Mouse (Mus musculus) heart, embryonic 13.5 days (tissue): ENCODE measurements around the gene Dnah7b. TPM values are rescaled to one million over a fixed set of nuclear protein-coding genes. Genes with fewer than 3 reads are reported as not detected.
"Not testable (repeated sequence)": the region's sequence is repeated elsewhere in the genome, so short reads cannot be mapped to it uniquely, and the experiment has no call there.

Experiments used
- ATAC-seq: fragments of 200-750 bp; cut with Nextera tagmentation; 2 replicates; pipeline ENCODE4 v1.8.0; 2017; ENCODE audit warnings: moderate TSS enrichment; ENCODE audit not compliant: insufficient number of reproducible peaks, low FRiP score, low TSS enrichment; ENCODE audit errors: extremely low read depth
- H3K27ac ChIP-seq: fragments of 300-500 bp; sonication (generic); replicated peaks from 2 replicates; pipeline ENCODE4 v1.5.1; 2015; ENCODE audit warnings: moderate library complexity, mild to moderate bottlenecking, inconsistent platforms
- H3K27me3 ChIP-seq: fragments of 300-500 bp; sonication (generic); replicated peaks from 2 replicates; pipeline ENCODE4 v1.6.1; 2015; ENCODE audit warnings: mild to moderate bottlenecking, inconsistent platforms
- H3K36me3 ChIP-seq: fragments of 300-500 bp; sonication (generic); 2 replicates; pipeline ENCODE4 v1.6.1; 2015; ENCODE audit warnings: mild to moderate bottlenecking, inconsistent platforms
- H3K4me1 ChIP-seq: fragments of 300-500 bp; sonication (generic); 2 replicates; pipeline ENCODE4 v1.6.1; 2015; ENCODE audit warnings: inconsistent platforms
- H3K4me2 ChIP-seq: fragments of 300-500 bp; sonication (generic); 2 replicates; pipeline ENCODE4 v1.6.1; 2015; ENCODE audit warnings: inconsistent platforms, mild to moderate bottlenecking, moderate library complexity
- H3K4me3 ChIP-seq: fragments of 300-500 bp; sonication (generic); 2 replicates; pipeline ENCODE4 v1.5.1; 2015; ENCODE audit warnings: moderate library complexity, mild to moderate bottlenecking, inconsistent platforms
- H3K9ac ChIP-seq: fragments of 300-500 bp; sonication (generic); 2 replicates; pipeline ENCODE4 v1.6.1; 2015; ENCODE audit warnings: inconsistent platforms, mild to moderate bottlenecking, moderate library complexity
- H3K9me3 ChIP-seq: fragments of 300-500 bp; sonication (generic); 2 replicates; pipeline ENCODE4 v1.6.1; 2016; ENCODE audit warnings: inconsistent platforms
- WGBS: fragments of 180-500 bp; shearing (Covaris S2); methylation state at CpG from one replicate; pipeline ENCODE4 v1.1.7; 2015; ENCODE audit warnings: mixed read lengths; 5-methylcytosine and 5-hydroxymethylcytosine counted together
- polyA plus RNA-seq: library from polyadenylated mRNA; unstranded; fragments of >200 nt; fragmentation: Nextera tagmentation; extraction: Ambion mirVana; gene quantifications from 2 replicates; pipeline ENCODE4 v1.2.1, GENCODE M21; 2015

Gene Dnah7b
- polyA plus RNA-seq, 1 experiment from 2014 or later: 1.2 TPM

- H3K36me3 ChIP-seq, H3K4me3 ChIP-seq, H3K27me3 ChIP-seq, H3K27ac ChIP-seq, H3K9me3 ChIP-seq, ATAC-seq, H3K4me1 ChIP-seq, H3K9ac ChIP-seq, H3K4me2 ChIP-seq: not testable (repeated sequence)
- WGBS: 58% methylated on average over 2 of the region's 2 CpGs
These were observed 130.7 kb downstream of the Dnah7b start for GRCm38 (mm10) chr1:46196835-46197234.

GRCm38 (mm10) chr1:46201169-46201568 is 135.1 kb downstream of the Dnah7b start:
- not testable (repeated sequence) for H3K9ac ChIP-seq, ATAC-seq, H3K4me1 ChIP-seq, H3K27me3 ChIP-seq, H3K27ac ChIP-seq, H3K4me2 ChIP-seq, H3K4me3 ChIP-seq, H3K36me3 ChIP-seq, H3K9me3 ChIP-seq
- 88% methylated on average over 9 of the region's 9 CpGs for WGBS

- not testable (repeated sequence) for H3K9me3 ChIP-seq, H3K4me3 ChIP-seq, H3K4me1 ChIP-seq, H3K36me3 ChIP-seq, H3K27me3 ChIP-seq, H3K27ac ChIP-seq, H3K9ac ChIP-seq, H3K4me2 ChIP-seq, ATAC-seq
- WGBS: 69% methylated on average over 2 of the region's 2 CpGs
These were observed 144.0 kb downstream of the Dnah7b start for GRCm38 (mm10) chr1:46210014-46210588.

- WGBS: 77% methylated on average over 2 of the region's 2 CpGs
- ATAC-seq: not testable (repeated sequence)
These were observed 156.6 kb downstream of the Dnah7b start for GRCm38 (mm10) chr1:46222704-46223103.

GRCm38 (mm10) chr1:46226136-46226535 is 160.0 kb downstream of the Dnah7b start:
- not testable (repeated sequence) for ATAC-seq, H3K36me3 ChIP-seq, H3K4me1 ChIP-seq, H3K9me3 ChIP-seq, H3K27me3 ChIP-seq, H3K27ac ChIP-seq, H3K4me2 ChIP-seq, H3K9ac ChIP-seq, H3K4me3 ChIP-seq

More at GRCm38 (mm10) chr1:46222704-46223103, 156.6 kb downstream of the Dnah7b start:
- H3K27me3 ChIP-seq, H3K27ac ChIP-seq, H3K4me1 ChIP-seq, H3K4me3 ChIP-seq, H3K9ac ChIP-seq, H3K4me2 ChIP-seq, H3K9me3 ChIP-seq, H3K36me3 ChIP-seq: not testable (repeated sequence)

GRCm38 (mm10) chr1:46268841-46269240 is 202.7 kb downstream of the Dnah7b start:
- ATAC-seq, H3K4me2 ChIP-seq, H3K27me3 ChIP-seq, H3K9me3 ChIP-seq, H3K4me1 ChIP-seq, H3K9ac ChIP-seq, H3K36me3 ChIP-seq, H3K4me3 ChIP-seq, H3K27ac ChIP-seq: not testable (repeated sequence)
- WGBS: 69% methylated on average over 2 of the region's 2 CpGs

GRCm38 (mm10) chr1:46271927-46272326 is 205.8 kb downstream of the Dnah7b start:
- no peak overlapping the region for H3K27ac ChIP-seq
- H3K4me3 ChIP-seq: no peak overlapping the region
- H3K4me2 ChIP-seq: no peak overlapping the region
- H3K9ac ChIP-seq: no peak overlapping the region
- H3K36me3 ChIP-seq: no peaks in the 10 kb centered on the region
- no peaks in the 10 kb centered on the region for H3K27me3 ChIP-seq
- no peaks in the 10 kb centered on the region for H3K9me3 ChIP-seq
- WGBS: 67% methylated on average over 12 of the region's 12 CpGs
- no peak for ATAC-seq
- no peaks in the 10 kb centered on the region for H3K4me1 ChIP-seq

- H3K4me3 ChIP-seq, H3K27ac ChIP-seq, H3K27me3 ChIP-seq, H3K9ac ChIP-seq, H3K4me2 ChIP-seq, H3K36me3 ChIP-seq, H3K9me3 ChIP-seq, H3K4me1 ChIP-seq, ATAC-seq: not testable (repeated sequence)
- WGBS: 52% methylated on average over 2 of the region's 2 CpGs
These were observed 212.2 kb downstream of the Dnah7b start for GRCm38 (mm10) chr1:46278057-46278910.

GRCm38 (mm10) chr1:46278911-46279565 is 212.9 kb downstream of the Dnah7b start:
- not testable (repeated sequence) for H3K9me3 ChIP-seq, H3K27ac ChIP-seq, H3K4me2 ChIP-seq, H3K36me3 ChIP-seq, H3K4me1 ChIP-seq, H3K27me3 ChIP-seq, H3K9ac ChIP-seq, H3K4me3 ChIP-seq, ATAC-seq
- WGBS: 85% methylated on average over 1 of the region's 1 CpGs

- WGBS: 70% methylated on average over 2 of the region's 2 CpGs
- not testable (repeated sequence) for ATAC-seq, H3K27ac ChIP-seq
These were observed 228.3 kb downstream of the Dnah7b start for GRCm38 (mm10) chr1:46294451-46294850.

GRCm38 (mm10) chr1:46325942-46326341 is 259.8 kb downstream of the Dnah7b start:
- H3K4me1 ChIP-seq, ATAC-seq, H3K9ac ChIP-seq: not testable (repeated sequence)

More at GRCm38 (mm10) chr1:46294451-46294850, 228.3 kb downstream of the Dnah7b start:
- not testable (repeated sequence) for H3K4me3 ChIP-seq, H3K27me3 ChIP-seq, H3K9me3 ChIP-seq, H3K36me3 ChIP-seq, H3K4me1 ChIP-seq, H3K9ac ChIP-seq, H3K4me2 ChIP-seq

More at GRCm38 (mm10) chr1:46325942-46326341, 259.8 kb downstream of the Dnah7b start:
- H3K9me3 ChIP-seq, H3K27ac ChIP-seq, H3K4me2 ChIP-seq, H3K4me3 ChIP-seq, H3K27me3 ChIP-seq, H3K36me3 ChIP-seq: not testable (repeated sequence)
